Mouse (Mus musculus) left cerebral cortex, adult 11 months (tissue): ENCODE results near the gene Cbln1.

Source experiments
- DNase-seq: peaks from one replicate; pipeline ENCODE4 v3.0.0; 2022; ENCODE audit warnings: low spot score

Cbln1 gene

DNA sequence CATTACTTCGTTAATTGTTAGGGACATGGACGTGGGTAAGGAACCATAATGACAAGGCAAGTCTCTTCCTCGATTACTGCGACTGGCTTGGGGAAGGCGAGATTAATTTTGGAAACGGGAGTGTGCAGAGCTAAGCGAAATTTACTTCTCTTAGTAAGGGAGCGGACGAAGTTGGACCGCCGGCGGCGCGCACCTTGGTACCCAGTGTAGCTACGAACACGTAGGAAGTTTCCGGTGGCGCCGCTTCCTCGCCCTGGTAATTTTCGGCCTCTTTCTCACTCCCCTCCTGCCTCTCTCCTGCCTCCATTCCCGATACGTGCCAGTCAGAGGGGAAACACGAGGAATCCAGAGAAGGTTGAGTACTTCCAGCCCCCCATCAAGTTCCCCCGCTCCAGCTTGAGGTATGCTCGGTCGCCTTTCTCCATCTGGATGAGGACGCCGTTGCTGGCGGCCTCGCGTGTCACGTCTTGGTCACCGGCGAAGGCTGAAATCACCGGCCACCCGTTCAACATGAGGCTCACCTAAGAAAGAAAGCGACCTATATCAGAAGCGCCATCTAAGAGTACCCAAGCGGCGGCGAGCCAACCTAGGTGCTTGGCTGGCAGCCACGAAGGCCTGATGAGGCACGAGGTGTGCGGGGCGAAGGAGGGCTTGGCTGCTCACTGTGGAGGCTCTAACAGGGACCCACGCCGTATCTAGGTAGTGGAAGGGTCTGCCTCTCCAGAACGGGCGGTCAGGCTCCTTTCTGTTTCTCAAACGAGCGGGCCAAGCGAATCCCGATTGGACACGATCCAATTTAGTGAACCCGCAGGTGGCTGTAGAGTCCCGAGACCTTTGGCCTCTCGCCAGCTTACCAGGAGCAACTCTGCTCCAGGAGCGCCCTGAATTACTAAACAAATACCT lies 2.2 kb downstream of the Cbln1 start:
- no peak for DNase-seq

DNA sequence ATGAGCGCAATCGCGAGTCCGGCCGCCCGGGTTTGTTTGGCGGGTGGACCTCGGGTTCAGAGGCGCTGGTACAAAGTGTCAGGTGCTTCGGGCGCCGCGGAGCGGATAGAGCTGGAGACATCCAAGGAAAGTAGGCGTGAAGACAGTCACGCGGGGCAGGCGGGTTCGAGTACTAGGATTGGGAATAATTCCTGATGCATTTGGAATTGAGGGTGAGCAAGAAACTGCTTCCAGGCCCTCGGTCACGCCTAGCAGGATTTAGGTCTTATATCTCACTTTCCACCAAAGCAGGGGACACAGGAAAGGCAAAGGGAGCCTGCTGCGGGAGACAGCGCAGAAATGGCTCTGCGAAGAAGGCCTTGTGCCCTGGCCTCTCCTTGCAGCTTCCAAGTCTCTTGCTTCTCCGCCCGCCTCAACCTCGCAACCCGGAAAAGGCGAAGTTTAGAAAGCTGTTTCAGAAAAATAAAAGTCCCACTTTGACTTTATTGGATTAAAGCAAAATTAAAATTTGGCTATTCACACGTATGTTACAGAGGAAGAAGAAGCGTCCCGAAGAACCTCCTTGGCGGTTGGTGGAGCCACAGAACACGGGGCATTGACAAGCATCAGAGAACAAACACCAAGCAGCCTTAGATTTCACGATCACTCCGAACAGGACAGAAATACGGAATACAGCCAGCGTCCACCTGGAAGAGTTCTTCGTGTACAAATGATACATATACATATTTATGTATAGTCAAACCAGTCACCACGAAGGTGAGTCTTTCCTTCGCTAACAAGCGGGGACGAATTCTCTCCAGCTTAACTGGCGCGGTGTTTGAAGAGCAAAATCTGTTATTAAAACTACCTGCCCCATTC lies 3.2 kb downstream of the Cbln1 start:
- no peak for DNase-seq

- DNase-seq, result no peak
Measured at GRCm38 (mm10) chr8:87468416-87468957, 3.9 kb downstream of the Cbln1 start.

GRCm38 (mm10) chr8:87467906-87468305 lies 4.5 kb downstream of the Cbln1 start:
- DNase-seq, result no peak

GRCm38 (mm10) chr8:87466936-87467602 lies 5.3 kb downstream of the Cbln1 start:
- DNase-seq, result no peak

- DNase-seq, result no peak
Measured at GRCm38 (mm10) chr8:87466335-87466734, 6.1 kb downstream of the Cbln1 start.

GRCm38 (mm10) chr8:87464446-87464845 lies 8.0 kb downstream of the Cbln1 start:
- no peak for DNase-seq

DNA sequence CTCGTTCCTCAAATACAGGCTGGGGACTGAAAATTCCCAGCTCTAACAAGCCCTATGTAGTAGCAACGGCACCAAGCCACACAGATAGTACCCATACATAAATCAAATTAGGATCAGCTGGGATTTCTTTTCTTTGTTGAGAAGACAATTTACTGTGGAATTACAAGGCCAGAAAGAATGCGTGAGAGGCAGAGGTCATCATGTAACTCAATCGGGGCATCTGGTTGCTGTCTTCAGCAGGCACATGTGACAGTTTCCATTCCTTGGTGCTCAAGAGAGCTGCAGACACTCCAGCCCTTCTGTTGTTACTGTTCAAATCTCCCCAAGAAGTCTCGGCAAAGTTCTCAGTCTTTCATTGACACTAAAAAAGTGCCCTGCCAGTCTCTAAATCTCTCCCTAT lies 10.6 kb downstream of the Cbln1 start:
- DNase-seq, result no peak

- no peak for DNase-seq
Measured at GRCm38 (mm10) chr8:87456949-87457348, 15.5 kb downstream of the Cbln1 start.

DNA sequence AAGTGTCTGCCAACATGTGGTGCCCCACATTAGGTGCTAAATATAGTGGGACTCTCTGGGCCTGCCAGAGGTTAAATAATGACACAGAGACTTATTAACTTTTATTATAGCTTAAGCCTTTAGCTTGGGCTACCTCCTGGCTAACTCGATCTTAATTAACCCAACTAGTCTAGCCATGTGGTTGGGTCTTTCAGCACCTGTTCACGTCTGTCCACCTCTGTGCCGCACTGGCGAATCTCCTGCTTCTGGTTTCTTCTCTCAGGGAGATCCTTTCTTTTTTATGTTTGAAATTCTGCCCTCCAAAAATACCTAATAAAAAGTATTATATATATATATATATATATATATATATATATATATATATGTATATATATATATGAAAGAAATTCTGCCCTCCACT lies 19.6 kb downstream of the Cbln1 start:
- no peak for DNase-seq

GRCm38 (mm10) chr8:87451737-87452136 lies 20.7 kb downstream of the Cbln1 start:
- no peak for DNase-seq

DNA sequence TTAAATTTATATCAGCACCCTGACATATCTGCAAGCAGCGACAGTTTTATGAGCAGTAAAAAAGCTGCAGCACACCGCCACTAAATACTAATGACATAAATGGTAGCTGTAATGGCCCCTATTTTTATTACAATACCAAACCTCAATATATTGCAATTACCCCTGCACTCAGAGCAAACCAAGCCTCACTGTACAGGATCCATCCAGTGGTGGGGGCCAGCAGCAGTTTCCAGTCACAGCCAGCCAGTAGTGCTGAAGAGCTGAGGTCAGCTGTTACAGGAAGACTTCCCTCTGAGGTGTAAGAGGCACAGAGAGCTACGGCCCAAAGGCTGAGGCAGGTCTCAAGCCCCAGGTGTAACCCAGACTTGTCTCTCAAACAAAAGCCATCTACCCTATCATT lies 37.8 kb downstream of the Cbln1 start:
- no peak for DNase-seq

DNA sequence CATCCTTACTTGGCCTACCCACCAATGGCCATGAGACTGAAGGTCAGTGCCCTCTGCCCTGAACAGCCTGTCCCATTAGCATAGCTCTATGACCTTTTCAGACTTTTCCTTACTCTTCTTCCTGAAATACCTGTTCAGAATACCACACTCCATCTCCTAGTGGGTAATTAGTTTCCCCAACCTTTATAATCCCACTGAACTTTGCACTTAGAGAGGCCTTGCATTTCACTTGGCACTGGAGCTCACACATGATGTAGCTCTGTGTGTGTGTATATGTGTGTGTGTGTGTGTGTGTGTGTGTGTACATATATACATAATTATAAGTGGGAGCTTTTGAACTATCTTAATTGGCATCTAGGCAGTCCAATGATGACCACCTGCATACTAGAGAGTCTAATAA lies 45.2 kb downstream of the Cbln1 start:
- DNase-seq, result no peak

GRCm38 (mm10) chr8:87424706-87425105 lies 47.7 kb downstream of the Cbln1 start:
- no peak for DNase-seq

DNA sequence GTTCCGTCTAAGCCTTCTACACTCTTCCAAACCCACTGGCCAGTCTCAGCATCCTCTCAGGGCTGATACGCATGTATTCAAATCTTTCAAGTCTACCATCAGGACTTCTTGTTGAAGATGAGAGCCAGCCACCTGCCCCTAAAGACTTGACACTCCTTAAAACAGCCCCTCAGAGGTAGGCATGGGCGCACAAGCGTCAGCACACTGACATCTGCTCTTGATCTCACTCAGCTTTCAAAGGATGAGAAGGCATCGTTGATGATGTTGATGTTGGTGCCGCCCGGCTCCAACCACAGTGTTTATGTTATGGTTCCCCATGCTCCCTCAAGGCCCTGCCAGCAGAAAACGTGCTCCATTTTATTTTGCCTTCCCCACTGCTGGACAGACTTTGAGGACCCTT lies 50.7 kb downstream of the Cbln1 start:
- DNase-seq, result no peak
